Mouse (Mus musculus) kidney, adult 2 months (tissue): ENCODE measurements at regions not wholly inside any gene's neighbourhood (a gene's known extent, or its start where the extent isn't known, plus 50 kb on each side); places are given as distances from the start of the nearest gene placed in this dataset.

Experiments
- CTCF ChIP-seq: fragments of 200-500 bp; conservative IDR thresholded peaks from 2 replicates; pipeline ENCODE4 v1.5.1; 2011; ENCODE audit warnings: low read depth, mild to moderate bottlenecking, control low read depth, low read length, moderate library complexity, mixed read lengths; ENCODE audit not compliant: insufficient read depth, insufficient read length
- POLR2A ChIP-seq: fragments of 200-500 bp; IDR thresholded peaks from one replicate; pipeline ENCODE4 v1.6.1; 2011; ENCODE audit warnings: low read depth, low read length, control low read depth

- TF ChIP-seq CTCF: no peak
- TF ChIP-seq POLR2A: no peak
Measured at GRCm38 (mm10) chr8:102514805-102515424, 270.5 kb downstream of the Cdh11 start.
